Mouse (Mus musculus): Measurements from ENCODE around the gene Tnk2.

The Tnk2 gene

GRCm38 (mm10) chr16:32660095-32660494, 16.4 kb downstream of the Tnk2 start:
- DNase-seq (ENCODE audit: low spot score in 2 of 2): peak in 1 of 2 experiments; percentile 12

GRCm38 (mm10) chr16:32660557-32661321, 17.1 kb downstream of the Tnk2 start:
- DNase-seq (ENCODE audit: low spot score in 2 of 2): peak in 1 of 2 experiments; percentile 25

DNA sequence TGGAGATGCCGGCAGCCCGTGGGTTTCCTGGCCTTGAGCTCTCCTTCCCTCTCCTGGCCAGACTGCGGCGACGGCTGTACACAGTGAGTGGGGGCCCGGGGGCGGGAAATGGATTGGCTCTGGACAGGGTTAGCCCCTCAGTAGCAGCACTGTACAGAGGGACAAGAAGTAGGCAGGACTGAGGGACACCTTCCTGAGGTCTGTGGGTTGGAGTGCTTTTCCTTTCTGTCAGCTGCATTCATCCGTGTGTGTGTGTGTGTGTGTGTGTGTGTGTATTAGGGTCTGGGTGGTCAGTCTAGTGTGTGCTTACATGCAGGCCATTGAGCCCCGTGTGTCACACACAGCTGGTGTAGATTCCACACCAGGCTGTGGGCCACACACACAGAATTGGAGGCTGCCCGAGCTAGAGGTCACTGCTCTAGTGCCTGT, 17.8 kb downstream of the Tnk2 start:
- DNase-seq (ENCODE audit: low spot score in 2 of 2): peak in 1 of 2 experiments; percentile 16

DNA sequence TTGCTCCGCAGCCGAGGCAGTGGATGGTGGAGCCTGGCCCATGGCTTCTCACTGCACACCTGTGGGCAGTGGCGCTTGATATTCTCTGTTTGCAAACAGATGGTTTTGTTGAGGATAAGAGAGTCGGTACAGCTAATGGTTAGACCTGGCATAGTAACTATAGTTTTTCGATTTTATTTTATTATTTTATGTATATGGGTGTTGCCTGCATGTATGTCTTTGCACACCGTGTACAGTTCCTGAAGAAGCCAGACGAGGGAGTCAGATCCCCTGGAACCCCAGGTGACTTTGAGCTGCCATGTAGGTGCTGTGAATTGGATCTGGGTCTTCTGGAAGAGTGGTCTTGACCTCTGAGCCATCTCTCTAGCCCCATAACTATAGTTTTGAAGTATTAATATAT, 18.7 kb downstream of the Tnk2 start:
- no peak for DNase-seq (ENCODE audit: low spot score in 2 of 2)

- peak in 1 of 2 experiments; percentile 13 for DNase-seq (ENCODE audit: low spot score in 2 of 2)
These were observed 19.7 kb downstream of the Tnk2 start for GRCm38 (mm10) chr16:32663231-32663858.

DNA sequence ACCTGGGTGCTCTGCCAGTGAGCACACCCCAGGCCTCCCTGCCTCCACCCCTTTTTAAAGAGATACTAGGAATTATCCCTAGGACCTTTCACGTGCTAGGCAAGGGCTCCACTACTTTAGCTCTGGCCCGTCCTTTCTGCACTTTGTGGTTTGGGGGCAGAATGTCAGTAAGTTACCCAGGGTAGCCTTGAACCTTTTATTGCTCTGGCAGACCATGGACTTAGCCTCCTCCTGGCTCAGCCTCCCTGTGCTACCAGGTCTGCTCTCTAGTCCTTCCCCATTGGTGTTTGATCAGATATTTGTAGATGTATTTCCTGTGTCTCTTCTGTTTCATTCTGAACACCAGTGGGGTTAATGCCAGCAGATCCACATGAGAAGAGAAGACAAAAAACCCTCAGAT, 20.5 kb downstream of the Tnk2 start:
- peak in 1 of 2 experiments; percentile 11 for DNase-seq (ENCODE audit: low spot score in 2 of 2)

GRCm38 (mm10) chr16:32665851-32666665, 22.4 kb downstream of the Tnk2 start:
- DNase-seq (ENCODE audit: low spot score in 2 of 2): peak; percentile 72 to 82

- peak in 1 of 2 experiments; percentile 11 for DNase-seq (ENCODE audit: low spot score in 2 of 2)
These were observed 23.2 kb downstream of the Tnk2 start for GRCm38 (mm10) chr16:32666671-32667551.

DNA sequence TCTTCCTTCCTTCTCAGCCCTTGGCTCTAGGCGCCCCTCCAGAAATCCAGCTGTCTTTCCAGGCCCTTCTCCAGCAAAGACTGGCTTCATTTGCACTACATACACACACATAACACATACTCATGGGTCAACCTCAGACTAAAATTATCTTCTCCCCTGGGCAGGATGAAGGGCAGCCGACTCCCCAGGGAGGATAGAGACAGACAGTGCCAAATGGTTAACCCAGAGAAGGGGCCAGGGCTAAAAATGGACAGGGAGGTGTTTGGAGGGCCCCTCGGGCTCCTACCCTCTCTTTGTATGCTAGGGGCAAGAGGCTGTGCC, 23.8 kb downstream of the Tnk2 start:
- no peak for DNase-seq (ENCODE audit: low spot score in 2 of 2)

DNA sequence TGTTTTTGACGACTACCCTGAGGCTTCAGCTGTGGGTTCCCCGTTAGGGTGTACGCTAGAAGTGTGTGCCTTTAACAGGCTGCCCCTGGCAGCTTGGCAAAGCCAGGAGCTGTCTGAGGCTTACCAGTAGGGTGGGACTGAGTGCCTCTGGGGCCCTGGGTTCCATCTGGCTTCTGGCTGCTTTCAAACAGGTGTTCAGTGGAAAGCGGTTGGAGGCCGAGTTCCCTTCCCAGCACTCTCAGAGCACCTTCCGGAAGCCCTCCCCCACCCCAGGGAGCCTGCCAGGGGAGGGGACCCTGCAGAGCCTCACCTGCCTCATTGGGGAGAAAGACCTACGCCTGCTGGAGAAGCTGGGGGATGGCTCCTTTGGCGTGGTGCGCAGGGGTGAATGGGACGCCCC, 24.4 kb downstream of the Tnk2 start:
- peak in 1 of 2 experiments; percentile 16 for DNase-seq (ENCODE audit: low spot score in 2 of 2)

- peak; percentile 61 to 75 for DNase-seq (ENCODE audit: low spot score in 2 of 2)
These were observed 24.8 kb downstream of the Tnk2 start for GRCm38 (mm10) chr16:32668472-32668871.

- peak; percentile 11 to 60 for DNase-seq (ENCODE audit: low spot score in 2 of 2)
These were observed 25.6 kb downstream of the Tnk2 start for GRCm38 (mm10) chr16:32669243-32669642.

DNA sequence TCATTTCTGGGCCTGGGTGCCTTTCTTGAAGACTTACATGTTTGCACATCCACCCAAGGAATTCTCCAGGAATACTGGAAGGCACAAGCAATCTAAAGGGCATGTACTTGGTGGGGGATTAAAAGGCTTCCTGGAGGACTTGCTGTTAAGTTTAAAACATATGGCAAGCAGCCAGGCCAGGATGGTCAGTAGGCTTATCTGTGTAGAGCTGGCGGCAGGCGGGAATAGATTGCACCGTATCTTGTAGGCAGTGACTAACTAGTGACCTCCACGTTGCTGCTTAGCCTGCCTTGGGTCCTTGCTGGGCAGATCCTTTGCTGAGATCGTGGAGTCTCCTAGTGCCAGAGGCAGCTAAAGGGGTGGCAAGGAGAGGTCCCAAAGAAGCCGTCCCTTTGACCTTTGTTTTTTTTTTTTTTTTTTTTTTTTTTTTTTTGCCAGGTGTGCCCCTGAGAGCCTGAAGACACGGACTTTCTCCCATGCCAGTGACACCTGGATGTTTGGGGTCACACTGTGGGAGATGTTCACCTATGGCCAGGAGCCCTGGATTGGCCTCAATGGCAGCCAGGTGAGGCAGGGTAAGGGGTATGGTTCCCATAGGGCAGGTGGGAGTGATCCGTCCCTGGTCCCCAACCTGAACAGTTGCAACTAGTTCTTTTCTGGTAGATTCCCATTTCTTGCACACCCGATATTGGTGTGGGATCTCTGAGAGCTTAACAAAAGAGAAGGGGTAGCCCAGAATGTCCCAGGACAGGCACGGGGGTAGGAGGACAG, 26.9 kb downstream of the Tnk2 start:
- peak; percentile 67 to 76 for DNase-seq (ENCODE audit: low spot score in 2 of 2)

GRCm38 (mm10) chr16:32671206-32671887, 27.7 kb downstream of the Tnk2 start:
- peak; percentile 15 to 65 for DNase-seq (ENCODE audit: low spot score in 2 of 2)

DNA sequence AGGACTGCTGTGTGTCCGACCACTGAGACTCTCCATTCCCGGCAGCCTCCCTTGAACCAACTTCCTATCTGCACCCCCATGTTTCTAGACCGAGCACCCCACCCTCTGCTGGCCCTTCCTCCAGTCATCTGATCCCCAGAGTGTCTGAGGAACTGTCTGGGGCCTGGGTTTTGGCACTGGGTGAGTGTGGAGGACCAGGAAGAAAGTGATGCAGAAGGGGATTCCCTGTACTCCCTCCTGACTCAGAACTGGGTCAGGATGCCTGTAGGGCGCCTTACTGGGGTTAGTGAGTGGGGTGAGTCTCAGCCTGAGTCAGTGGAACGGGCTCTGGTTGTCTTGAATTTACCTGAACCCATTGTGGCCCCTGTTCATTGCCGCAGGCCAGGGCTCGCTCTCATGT, 28.6 kb downstream of the Tnk2 start:
- DNase-seq (ENCODE audit: low spot score in 2 of 2): peak; percentile 20 to 64

GRCm38 (mm10) chr16:32672861-32673560, 29.3 kb downstream of the Tnk2 start:
- DNase-seq (ENCODE audit: low spot score in 2 of 2): peak; percentile 31 to 65

DNA sequence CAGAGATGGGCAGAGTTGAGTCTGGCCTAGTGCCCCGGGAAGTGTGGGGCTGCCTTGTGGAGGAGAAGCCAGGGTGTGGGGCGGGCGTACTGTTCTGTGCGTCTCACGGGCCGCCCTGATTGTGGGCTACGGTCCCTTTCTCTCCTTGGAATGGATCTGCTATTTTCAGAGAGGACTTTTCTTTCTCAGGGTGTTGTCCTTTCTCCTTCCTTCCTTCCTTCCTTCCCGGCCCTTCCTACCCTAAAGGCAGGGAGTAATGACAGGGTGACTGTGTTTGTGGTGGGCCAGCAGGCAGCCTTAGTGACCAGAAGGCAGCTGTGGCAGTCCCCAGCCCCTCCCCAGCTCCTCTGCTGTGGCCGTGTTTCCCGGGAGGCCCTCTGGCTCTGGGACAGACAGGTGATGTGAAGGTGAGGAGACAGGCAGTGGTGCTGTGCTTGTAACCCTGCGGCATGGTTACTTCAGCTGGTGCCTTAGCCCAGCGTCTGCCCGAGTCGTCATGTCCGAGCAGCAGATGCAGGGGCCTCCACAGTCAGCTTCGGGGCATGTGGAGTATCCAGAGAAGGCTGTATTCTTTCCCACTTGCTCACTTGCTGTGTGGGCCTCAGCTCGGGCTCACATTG, 30.6 kb downstream of the Tnk2 start:
- peak; percentile 10 to 59 for DNase-seq (ENCODE audit: low spot score in 2 of 2)

DNA sequence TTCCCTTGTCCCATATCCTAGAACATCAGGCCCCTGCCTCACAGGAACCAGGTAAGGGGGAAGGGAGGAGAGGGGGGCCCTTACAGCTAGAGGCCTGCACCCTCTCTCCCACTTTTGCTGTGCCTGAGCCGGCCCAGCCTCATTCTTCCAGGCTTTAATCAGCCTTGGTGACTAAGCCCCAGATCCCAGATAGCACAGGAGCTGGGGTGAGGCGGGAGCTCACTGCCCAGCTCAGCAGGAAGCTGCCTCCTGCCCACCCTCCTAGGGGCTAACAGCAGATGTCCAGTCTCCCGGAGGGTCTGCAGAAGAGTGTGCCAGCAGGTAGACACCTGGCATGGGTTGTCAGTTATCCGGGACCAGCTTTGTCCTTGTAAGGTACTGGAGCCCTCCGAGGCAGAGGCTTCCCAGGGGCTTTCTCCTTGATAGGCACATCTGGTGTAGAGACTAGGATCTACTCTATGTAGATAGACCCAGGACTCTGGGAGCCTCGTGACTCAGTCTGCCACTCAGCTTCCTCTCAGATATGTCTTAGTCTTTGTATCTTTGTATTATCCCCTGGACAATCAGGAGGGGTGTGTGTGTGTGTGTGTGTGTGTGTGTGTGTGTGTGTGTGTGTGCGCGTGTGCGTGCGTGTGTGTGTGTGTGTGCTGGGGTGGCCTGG, 33.5 kb downstream of the Tnk2 start:
- no peak for DNase-seq (ENCODE audit: low spot score in 2 of 2)
